Mouse (Mus musculus) limb, embryonic 12.5 days (tissue): Measurements from ENCODE around the gene Tulp1. TPM values are rescaled to one million over a fixed set of nuclear protein-coding genes. Genes with fewer than 3 reads are reported as not detected.
"Not testable (repeated sequence)": the region's sequence is repeated elsewhere in the genome, so short reads cannot be mapped to it uniquely, and the experiment has no call there.

Experiments
- ATAC-seq: fragments of 200-750 bp; cut with Nextera tagmentation; 2 replicates; pipeline ENCODE4 v1.8.0; 2017; ENCODE audit warnings: low read depth, moderate TSS enrichment; ENCODE audit not compliant: insufficient number of reproducible peaks, insufficient read depth, low FRiP score, low TSS enrichment
- H3K27ac ChIP-seq: fragments of 300-500 bp; sonication (generic); 2 replicates; pipeline ENCODE4 v1.5.1; 2016; ENCODE audit warnings: mild to moderate bottlenecking, moderate library complexity
- H3K27me3 ChIP-seq: fragments of 300-500 bp; sonication (generic); 2 replicates; pipeline ENCODE4 v1.6.1; 2016; ENCODE audit warnings: mild to moderate bottlenecking, moderate library complexity
- H3K36me3 ChIP-seq: fragments of 300-500 bp; sonication (generic); 2 replicates; pipeline ENCODE4 v1.6.1; 2016; ENCODE audit warnings: mild to moderate bottlenecking, moderate library complexity
- H3K4me1 ChIP-seq: fragments of 300-500 bp; sonication (generic); replicated peaks from 2 replicates; pipeline ENCODE4 v1.6.1; 2016
- H3K4me2 ChIP-seq: fragments of 300-500 bp; sonication (generic); 2 replicates; pipeline ENCODE4 v1.6.1; 2016; ENCODE audit warnings: mild to moderate bottlenecking, moderate library complexity
- H3K4me3 ChIP-seq: fragments of 300-500 bp; sonication (generic); replicated peaks from 2 replicates; pipeline ENCODE4 v1.5.1; 2016; ENCODE audit warnings: mild to moderate bottlenecking
- H3K9ac ChIP-seq: fragments of 300-500 bp; sonication (generic); replicated peaks from 2 replicates; pipeline ENCODE4 v1.6.1; 2016; ENCODE audit warnings: mild to moderate bottlenecking, moderate library complexity
- H3K9me3 ChIP-seq: fragments of 300-500 bp; sonication (generic); 2 replicates; pipeline ENCODE4 v1.6.1; 2016; ENCODE audit warnings: mild to moderate bottlenecking, moderate library complexity
- WGBS: fragments of 180-500 bp; shearing (Covaris S2); methylation state at CpG from one replicate; pipeline ENCODE4 v1.1.7; 2016; 5-methylcytosine and 5-hydroxymethylcytosine counted together
- polyA plus RNA-seq: library from polyadenylated mRNA; unstranded; fragments of >200 nt; fragmentation: Nextera tagmentation; extraction: Ambion mirVana; gene quantifications from 2 replicates; pipeline ENCODE4 v1.2.1, GENCODE M21; 2016

Tulp1 gene
- polyA plus RNA-seq, 1 experiment from 2014 or later: 8.6 TPM

GRCm38 (mm10) chr17:28340578-28340977 lies 24.4 kb downstream of the Tulp1 start:
- peaks cover 59% of the 10 kb centered on the region for H3K36me3 ChIP-seq
- peak overlapping the region; percentile 2 for H3K4me3 ChIP-seq
- peaks cover 50% of the 10 kb centered on the region for H3K4me1 ChIP-seq

GRCm38 (mm10) chr17:28337547-28337946 lies 27.5 kb downstream of the Tulp1 start:
- H3K4me2 ChIP-seq: no peak overlapping the region
- no peak overlapping the region for H3K9ac ChIP-seq
- H3K4me1 ChIP-seq: peaks cover 46% of the 10 kb centered on the region
- peaks cover 84% of the 10 kb centered on the region for H3K36me3 ChIP-seq
- no peak overlapping the region for H3K4me3 ChIP-seq
- ATAC-seq: no peak
- no peaks in the 10 kb centered on the region for H3K27me3 ChIP-seq
- H3K9me3 ChIP-seq: no peaks in the 10 kb centered on the region
- no peak overlapping the region for H3K27ac ChIP-seq
- 88% methylated on average over 7 of the region's 7 CpGs for WGBS

More at GRCm38 (mm10) chr17:28340578-28340977, 24.4 kb downstream of the Tulp1 start:
- no peaks in the 10 kb centered on the region for H3K9me3 ChIP-seq
- H3K27me3 ChIP-seq: no peaks in the 10 kb centered on the region
- peak overlapping the region; percentile 50 for H3K4me2 ChIP-seq
- peak overlapping the region; percentile 24; the same call in 1 of the 2 replicates for H3K27ac ChIP-seq
- ATAC-seq: no peak
- WGBS: 79% methylated on average over 7 of the region's 7 CpGs
- H3K9ac ChIP-seq: no peak overlapping the region; the same call in 1 of the 2 replicates

GRCm38 (mm10) chr17:28335267-28335666 lies 29.8 kb downstream of the Tulp1 start:
- WGBS: 72% methylated on average over 10 of the region's 10 CpGs
- Histone ChIP-seq H3K27ac (no peak overlapping the region), H3K27me3 (no peaks in the 10 kb centered on the region), H3K4me2 (no peak overlapping the region), H3K4me3 (no peak overlapping the region), H3K4me1 (peaks cover 42% of the 10 kb centered on the region), H3K9me3 (no peaks in the 10 kb centered on the region), H3K9ac (no peak overlapping the region), H3K36me3 (peaks cover 95% of the 10 kb centered on the region)
- ATAC-seq: no peak

- no peak for ATAC-seq
- Histone ChIP-seq H3K9me3 (no peaks in the 10 kb centered on the region), H3K4me2 (peak overlapping the region; percentile 5; the same call in 1 of the 2 replicates), H3K4me3 (no peak overlapping the region), H3K36me3 (peaks cover 85% of the 10 kb centered on the region), H3K4me1 (peaks cover 54% of the 10 kb centered on the region), H3K27me3 (no peaks in the 10 kb centered on the region), H3K9ac (peak overlapping the region; percentile 37; the same call in 1 of the 2 replicates), H3K27ac (peak overlapping the region; percentile 41)
- 45% methylated on average over 31 of the region's 31 CpGs for WGBS
Measured at GRCm38 (mm10) chr17:28332915-28333546, 32.0 kb downstream of the Tulp1 start.

GRCm38 (mm10) chr17:28332113-28332914 lies 32.7 kb downstream of the Tulp1 start:
- Histone ChIP-seq H3K9me3 (no peaks in the 10 kb centered on the region), H3K36me3 (peaks cover 78% of the 10 kb centered on the region), H3K4me3 (no peak overlapping the region), H3K4me1 (peaks cover 61% of the 10 kb centered on the region), H3K4me2 (peak overlapping the region; percentile 4; the same call in 1 of the 2 replicates), H3K9ac (no peak overlapping the region), H3K27ac (peak overlapping the region; percentile 41), H3K27me3 (no peaks in the 10 kb centered on the region)
- WGBS: 44% methylated on average over 13 of the region's 13 CpGs
- ATAC-seq: no peak

GRCm38 (mm10) chr17:28331241-28332112 lies 33.5 kb downstream of the Tulp1 start:
- Histone ChIP-seq H3K27ac (peak overlapping the region; percentile 47; the same call in 1 of the 2 replicates), H3K36me3 (peaks cover 73% of the 10 kb centered on the region)

GRCm38 (mm10) chr17:28330590-28330989 lies 34.4 kb downstream of the Tulp1 start:
- H3K4me2 ChIP-seq, H3K9ac ChIP-seq, H3K27me3 ChIP-seq, ATAC-seq, H3K27ac ChIP-seq, H3K4me3 ChIP-seq, H3K9me3 ChIP-seq: not testable (repeated sequence)
- 58% methylated on average over 8 of the region's 8 CpGs for WGBS
- Histone ChIP-seq H3K36me3 (peaks cover 73% of the 10 kb centered on the region), H3K4me1 (peaks cover 66% of the 10 kb centered on the region)

More at GRCm38 (mm10) chr17:28331241-28332112, 33.5 kb downstream of the Tulp1 start:
- H3K4me2 ChIP-seq: no peak overlapping the region
- H3K9me3 ChIP-seq: no peaks in the 10 kb centered on the region
- H3K9ac ChIP-seq: no peak overlapping the region
- ATAC-seq: no peak
- H3K4me3 ChIP-seq: no peak overlapping the region
- peaks cover 67% of the 10 kb centered on the region for H3K4me1 ChIP-seq
- no peaks in the 10 kb centered on the region for H3K27me3 ChIP-seq
- WGBS: 19% methylated on average over 7 of the region's 7 CpGs

- ATAC-seq: no peak
- Histone ChIP-seq H3K4me1 (peaks cover 63% of the 10 kb centered on the region), H3K27ac (0 out of 2 replicates have a peak overlapping the region, but pooled peaks have one; percentile 98)
Measured at GRCm38 (mm10) chr17:28330232-28330546, 34.8 kb downstream of the Tulp1 start.

GRCm38 (mm10) chr17:28329503-28330231 lies 35.4 kb downstream of the Tulp1 start:
- H3K4me2 ChIP-seq: peak overlapping the region; percentile 91
- H3K36me3 ChIP-seq: peaks cover 71% of the 10 kb centered on the region
- H3K27ac ChIP-seq: peak overlapping the region; percentile 98
- H3K4me3 ChIP-seq: peak overlapping the region; percentile 93
- H3K27me3 ChIP-seq: no peaks in the 10 kb centered on the region
- no peak for ATAC-seq
- 5% methylated on average over 4 of the region's 4 CpGs for WGBS
- H3K4me1 ChIP-seq: peaks cover 58% of the 10 kb centered on the region
- peaks cover under 1% of the 10 kb centered on the region; the same call in 1 of the 2 replicates for H3K9me3 ChIP-seq
- peak overlapping the region; percentile 99 for H3K9ac ChIP-seq

More at GRCm38 (mm10) chr17:28330232-28330546, 34.8 kb downstream of the Tulp1 start:
- H3K9me3 ChIP-seq: no peaks in the 10 kb centered on the region
- peak overlapping the region; percentile 91 for H3K4me2 ChIP-seq
- 57% methylated on average over 2 of the region's 2 CpGs for WGBS
- H3K27me3 ChIP-seq: no peaks in the 10 kb centered on the region
- peak overlapping the region; percentile 99 for H3K9ac ChIP-seq
- peak overlapping the region; percentile 93 for H3K4me3 ChIP-seq
- H3K36me3 ChIP-seq: peaks cover 71% of the 10 kb centered on the region

GRCm38 (mm10) chr17:28328946-28329345 lies 36.1 kb downstream of the Tulp1 start:
- H3K36me3 ChIP-seq: peaks cover 71% of the 10 kb centered on the region
- 0% methylated on average over 25 of the region's 25 CpGs for WGBS

More at GRCm38 (mm10) chr17:28328946-28329345, 36.1 kb downstream of the Tulp1 start:
- Histone ChIP-seq H3K4me3 (peak overlapping the region; percentile 93), H3K4me1 (peaks cover 53% of the 10 kb centered on the region), H3K27ac (peak overlapping the region; percentile 98), H3K9ac (peak overlapping the region; percentile 99), H3K9me3 (peaks cover 6% of the 10 kb centered on the region; the same call in 1 of the 2 replicates), H3K27me3 (no peaks in the 10 kb centered on the region), H3K4me2 (peak overlapping the region; percentile 91)
- no peak for ATAC-seq
